Mouse (Mus musculus) liver, postnatal 0 days (tissue): ENCODE measurements around the gene Rer1.

ENCODE experiments used
- CTCF ChIP-seq: sonication (generic); IDR thresholded peaks from 2 replicates; pipeline ENCODE4 v1.5.1; 2016; ENCODE audit warnings: antibody characterized with exemption, low read depth
- EP300 ChIP-seq: IDR thresholded peaks from 2 replicates; pipeline ENCODE4 v1.6.1; 2016; ENCODE audit warnings: antibody characterized with exemption, low read depth, mild to moderate bottlenecking

- TF ChIP-seq CTCF (no peak), EP300 (no peak)
These were observed 1.8 kb downstream of the Rer1 start for GRCm38 (mm10) chr4:155084351-155084750.
